Mouse (Mus musculus) neural tube, embryonic 15.5 days (tissue): ENCODE measurements around the gene Cep170b. TPM values are rescaled to one million over a fixed set of nuclear protein-coding genes. Genes with fewer than 3 reads are reported as not detected.

Experiments
- microRNA-seq: library from miRNA; unstranded; fragments of <30 nt; microRNA quantifications from one replicate; pipeline ENCODE4, GENCODE M21; 2017
- polyA plus RNA-seq: library from polyadenylated mRNA; unstranded; fragments of >200 nt; fragmentation: Nextera tagmentation; extraction: Ambion mirVana; gene quantifications from 2 replicates; pipeline ENCODE4 v1.2.1, GENCODE M21; 2015

Cep170b gene
- polyA plus RNA-seq, 1 experiment from 2014 or later: 43.3 TPM

Small RNA genes within 50 kb of the gene (microRNA-seq; reads per million reads assigned to microRNA genes)
- gene Mir6940: 1.4 reads per million

Other genes with a start within 250 kb of the Cep170b start
- 0.06 and 0.20 TPM in 2 replicates for gene A530016L24Rik, start 231.0 kb upstream of the Cep170b start, polyA plus RNA-seq
- 69.0 and 84.0 TPM in 2 replicates for gene Tmem179, start 203.7 kb upstream of the Cep170b start, polyA plus RNA-seq
- gene Inf2, start 131.7 kb upstream of the Cep170b start, polyA plus RNA-seq: 1.7 and 2.5 TPM in 2 replicates
- gene Adssl1, start 100.4 kb upstream of the Cep170b start, polyA plus RNA-seq: 7.6 and 8.6 TPM in 2 replicates
- gene Siva1, start 75.8 kb upstream of the Cep170b start, polyA plus RNA-seq: 48.0 and 96.7 TPM in 2 replicates
- 70.5 and 120 TPM in 2 replicates for gene Akt1, start 45.6 kb upstream of the Cep170b start, polyA plus RNA-seq
- 1.8 and 2.4 TPM in 2 replicates for gene Zbtb42, start 41.6 kb upstream of the Cep170b start, polyA plus RNA-seq
- gene Pld4, start 40.2 kb downstream of the Cep170b start, polyA plus RNA-seq: 8.4 and 42.0 TPM in 2 replicates
- 4.5 and 5.7 TPM in 2 replicates for gene Ahnak2, start 82.2 kb downstream of the Cep170b start, polyA plus RNA-seq
- 19.6 and 21.1 TPM in 2 replicates for gene Clba1, start 88.5 kb downstream of the Cep170b start, polyA plus RNA-seq
- gene Cdca4, start 109.0 kb downstream of the Cep170b start, polyA plus RNA-seq: 30.3 and 48.6 TPM in 2 replicates
- gene Gpr132, start 147.8 kb downstream of the Cep170b start, polyA plus RNA-seq: 0.08 and 2.8 TPM in 2 replicates
- gene Jag2, start 209.3 kb downstream of the Cep170b start, polyA plus RNA-seq: 13.6 and 14.8 TPM in 2 replicates
- 62.4 and 66.8 TPM in 2 replicates for gene Nudt14, start 221.7 kb downstream of the Cep170b start, polyA plus RNA-seq